Mouse (Mus musculus) adrenal gland, adult 8-10 months (tissue): ENCODE results near the gene Filip1l. TPM values are rescaled to one million over a fixed set of nuclear protein-coding genes. Genes with fewer than 3 reads are reported as not detected.

ENCODE experiments used
- DNase-seq: peaks from one replicate; pipeline ENCODE4 v3.0.0; 2022
- total RNA-seq, 4 experiments: library from RNA; stranded (reverse); gene quantifications; 2 replicates each; pipeline ENCODE4 v1.2.4; 2022

The Filip1l gene
- total RNA-seq, result 10 to 100 TPM; 15.2 to 32.3 (median 24.5) TPM

- DNase-seq, result no peak
Observed at GRCm38 (mm10) chr16:57352751-57353150, at the start of gene Filip1l. TSS of gene Filip1l (plus strand) at chr16:57353093.

GRCm38 (mm10) chr16:57303716-57304115 lies 49.2 kb upstream of the Filip1l start:
- no peak for DNase-seq

GRCm38 (mm10) chr16:57305463-57305862 lies 47.4 kb upstream of the Filip1l start:
- DNase-seq, result no peak

DNA sequence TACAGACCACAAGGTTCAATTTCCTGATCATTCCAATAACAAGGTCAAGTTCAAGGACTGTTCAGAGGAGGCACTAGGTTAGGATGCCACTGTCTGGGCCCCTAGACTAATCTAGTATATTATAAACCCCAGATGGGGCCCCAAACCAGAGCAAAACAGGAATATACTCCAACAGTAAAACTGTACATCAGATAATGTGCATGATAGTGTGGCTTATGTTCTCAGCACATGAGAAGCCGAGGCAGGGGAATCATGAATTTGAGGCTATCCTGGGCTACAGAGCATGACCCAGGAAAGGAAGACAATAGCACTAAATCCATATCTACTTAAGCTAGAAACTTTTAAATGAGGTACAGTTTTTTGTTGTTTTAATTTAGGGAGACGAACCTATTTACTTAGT lies 40.8 kb upstream of the Filip1l start:
- DNase-seq, result no peak

- DNase-seq, result no peak
Observed at GRCm38 (mm10) chr16:57313487-57313886, 39.4 kb upstream of the Filip1l start.

- DNase-seq, result no peak
Observed at GRCm38 (mm10) chr16:57314236-57314635, 38.7 kb upstream of the Filip1l start.

DNA sequence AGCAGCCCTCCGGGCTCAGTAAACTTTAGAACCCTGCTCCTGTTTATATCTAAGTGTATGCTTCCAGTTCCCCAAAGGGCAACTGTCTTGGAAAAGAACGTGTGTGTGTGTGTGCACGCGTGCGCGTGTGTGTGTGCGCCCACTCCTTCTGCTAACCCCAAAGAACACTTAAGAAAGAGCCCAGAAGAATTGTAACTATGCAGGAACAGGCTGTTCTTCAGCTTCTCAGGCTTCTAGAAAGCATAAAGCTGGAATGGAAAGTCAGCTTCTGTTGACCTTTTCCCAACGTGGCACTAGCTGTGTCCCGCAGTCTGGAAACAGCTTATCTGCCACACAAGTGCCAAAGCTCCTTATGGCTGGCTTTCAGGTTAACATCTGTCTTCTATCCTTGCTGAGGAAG lies 37.9 kb upstream of the Filip1l start:
- no peak for DNase-seq

GRCm38 (mm10) chr16:57317127-57317526 lies 35.8 kb upstream of the Filip1l start:
- DNase-seq, result no peak

DNA sequence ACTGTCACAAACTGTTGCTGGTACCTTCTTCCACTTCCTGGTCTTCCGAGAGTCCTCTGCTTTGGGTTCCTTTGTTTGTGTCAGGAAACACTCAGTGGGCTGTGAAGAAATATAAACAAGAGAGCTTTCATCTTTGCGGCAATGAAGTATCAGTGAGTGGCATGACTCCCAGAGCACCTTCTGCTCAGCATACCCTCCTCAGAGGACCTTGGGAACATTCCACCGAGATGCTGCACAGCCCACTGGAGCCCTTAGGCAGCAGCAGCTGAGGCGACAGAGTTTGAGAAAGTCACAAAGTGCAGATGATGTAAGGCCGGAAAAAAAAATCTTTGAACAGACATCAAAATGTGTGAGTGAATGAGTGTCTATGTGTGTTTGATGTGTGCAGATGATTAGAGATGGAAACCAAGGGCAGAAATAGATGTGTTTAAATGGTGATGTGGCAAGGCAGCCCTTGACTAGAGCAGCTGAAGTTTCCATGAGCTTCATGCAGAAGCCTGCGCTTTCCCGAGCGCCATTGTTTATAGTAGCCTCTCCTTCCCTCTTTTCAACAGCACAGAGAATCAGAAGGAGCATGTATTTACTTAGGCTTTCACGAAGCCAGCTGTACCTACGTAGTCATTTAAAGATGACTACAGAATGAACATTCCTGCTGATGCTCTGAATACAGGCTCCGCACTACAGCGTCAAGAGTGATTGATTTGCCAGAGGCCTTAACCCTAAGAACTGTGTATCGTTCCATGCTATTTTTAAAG lies 34.8 kb upstream of the Filip1l start:
- no peak for DNase-seq

DNA sequence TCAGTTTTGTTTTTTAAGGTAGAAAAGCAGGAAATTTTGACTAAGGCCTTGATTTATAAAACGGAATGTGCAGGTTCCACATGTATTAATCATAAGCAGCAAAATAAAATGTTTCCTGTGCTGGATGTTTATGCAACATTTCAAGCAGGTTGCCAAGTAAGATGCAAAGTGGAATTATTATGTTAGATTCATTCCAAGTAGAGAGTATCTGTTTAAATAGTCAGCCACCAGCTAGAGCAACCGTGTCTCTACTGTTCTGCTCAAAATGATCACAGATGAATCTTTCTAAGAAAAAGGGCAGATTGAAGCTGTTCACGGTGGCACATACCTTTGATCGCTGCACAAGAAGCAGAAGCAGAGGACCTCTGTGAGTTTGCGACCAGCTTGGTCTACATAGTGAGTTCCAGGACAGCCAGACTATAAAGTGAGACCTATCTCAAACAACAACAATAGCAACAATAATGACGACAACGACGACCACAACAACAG lies 34.2 kb upstream of the Filip1l start:
- no peak for DNase-seq

GRCm38 (mm10) chr16:57319284-57320124 lies 33.4 kb upstream of the Filip1l start:
- DNase-seq, result no peak

DNA sequence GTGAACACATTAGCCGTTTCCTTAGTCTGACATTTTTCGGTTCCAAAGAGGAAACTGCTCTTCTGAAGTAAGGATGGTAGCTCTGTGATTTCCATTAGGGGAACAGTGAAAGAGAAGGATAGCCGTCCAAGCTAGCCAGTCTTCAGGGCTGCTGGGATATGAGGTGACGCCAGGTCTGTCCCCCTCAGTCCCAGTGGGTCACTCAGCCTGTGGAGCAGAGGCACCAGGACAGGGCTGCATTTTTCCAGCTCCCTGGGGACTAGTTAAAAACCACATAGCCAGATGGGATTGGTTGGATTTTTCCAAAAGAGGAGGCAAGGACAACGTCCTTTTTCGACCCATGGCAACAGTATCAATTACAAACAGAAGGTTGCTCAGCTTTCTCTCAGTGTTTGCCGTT lies 25.9 kb upstream of the Filip1l start:
- no peak for DNase-seq

- no peak for DNase-seq
Observed at GRCm38 (mm10) chr16:57329028-57329427, 23.9 kb upstream of the Filip1l start.

DNA sequence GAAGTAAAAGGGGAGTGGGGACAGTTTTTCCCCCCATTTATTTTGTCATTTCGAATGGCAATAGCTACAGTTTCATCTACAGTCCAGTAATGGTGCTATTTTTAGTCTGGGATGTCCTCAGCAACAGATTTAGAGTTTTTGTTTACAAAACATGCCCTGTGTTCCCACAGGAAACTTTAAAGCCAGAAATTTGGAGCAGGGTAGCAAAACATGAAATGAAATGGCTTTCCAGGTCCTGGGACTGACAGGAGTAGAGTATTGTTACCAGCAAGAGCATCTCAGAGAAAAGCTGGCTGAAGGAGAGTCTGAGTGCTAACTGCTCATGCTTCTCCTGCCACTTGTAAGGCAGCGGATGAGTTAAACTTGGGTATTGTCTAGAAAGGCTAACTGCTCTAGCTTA lies 22.8 kb upstream of the Filip1l start:
- no peak for DNase-seq

GRCm38 (mm10) chr16:57332301-57332700 lies 20.6 kb upstream of the Filip1l start:
- DNase-seq, result no peak

DNA sequence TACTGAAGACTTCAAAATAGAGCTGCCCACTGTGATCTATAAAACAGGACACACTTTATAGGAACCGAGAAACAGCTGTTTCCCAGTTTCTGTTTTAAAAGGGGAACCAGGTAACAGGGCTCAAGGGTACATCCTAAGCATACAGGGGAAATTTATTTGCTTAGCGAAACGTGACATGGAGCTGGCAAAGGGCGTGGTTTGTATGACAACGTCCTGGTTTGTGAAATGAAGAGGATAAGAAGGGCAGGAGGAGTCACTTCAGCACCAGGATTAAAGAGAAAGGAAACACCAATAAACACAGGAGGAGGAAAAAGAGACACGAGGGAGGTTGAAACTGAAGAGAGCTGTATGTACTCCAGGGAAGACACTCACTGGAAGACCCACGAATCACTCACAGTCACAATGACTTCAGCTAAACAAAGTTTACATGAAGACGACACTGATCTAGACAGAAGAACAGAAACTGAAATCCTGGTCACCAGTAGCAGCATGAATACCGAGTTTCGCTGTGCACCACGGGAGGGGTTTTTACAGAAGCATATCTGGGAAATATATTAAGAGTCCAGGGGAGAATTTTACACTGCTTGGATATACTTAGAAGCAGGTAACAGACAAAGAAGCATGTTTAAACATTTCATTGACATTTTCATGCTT lies 16.0 kb upstream of the Filip1l start:
- DNase-seq, result no peak

- no peak for DNase-seq
Observed at GRCm38 (mm10) chr16:57339765-57340612, 12.9 kb upstream of the Filip1l start.

DNA sequence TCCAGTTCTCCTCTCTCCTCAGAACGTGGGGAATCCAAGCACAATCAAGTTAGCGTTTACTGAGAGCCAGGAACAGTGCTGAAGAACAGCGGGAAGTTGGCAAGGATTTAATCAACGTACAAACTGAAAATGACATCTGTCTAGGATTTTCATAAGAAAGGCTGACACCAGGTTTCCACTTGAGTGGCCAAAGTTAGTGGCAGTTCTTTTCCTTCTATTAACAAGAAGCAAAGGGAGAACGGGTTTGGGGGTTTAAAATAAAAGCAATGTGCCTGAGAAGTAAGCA lies 12.3 kb upstream of the Filip1l start:
- DNase-seq, result no peak

- DNase-seq, result no peak
Observed at GRCm38 (mm10) chr16:57346258-57346657, 6.6 kb upstream of the Filip1l start.

GRCm38 (mm10) chr16:57349039-57349438 lies 3.9 kb upstream of the Filip1l start:
- peak; percentile 52 for DNase-seq

- no peak for DNase-seq
Observed at GRCm38 (mm10) chr16:57349689-57350088, 3.2 kb upstream of the Filip1l start.

DNA sequence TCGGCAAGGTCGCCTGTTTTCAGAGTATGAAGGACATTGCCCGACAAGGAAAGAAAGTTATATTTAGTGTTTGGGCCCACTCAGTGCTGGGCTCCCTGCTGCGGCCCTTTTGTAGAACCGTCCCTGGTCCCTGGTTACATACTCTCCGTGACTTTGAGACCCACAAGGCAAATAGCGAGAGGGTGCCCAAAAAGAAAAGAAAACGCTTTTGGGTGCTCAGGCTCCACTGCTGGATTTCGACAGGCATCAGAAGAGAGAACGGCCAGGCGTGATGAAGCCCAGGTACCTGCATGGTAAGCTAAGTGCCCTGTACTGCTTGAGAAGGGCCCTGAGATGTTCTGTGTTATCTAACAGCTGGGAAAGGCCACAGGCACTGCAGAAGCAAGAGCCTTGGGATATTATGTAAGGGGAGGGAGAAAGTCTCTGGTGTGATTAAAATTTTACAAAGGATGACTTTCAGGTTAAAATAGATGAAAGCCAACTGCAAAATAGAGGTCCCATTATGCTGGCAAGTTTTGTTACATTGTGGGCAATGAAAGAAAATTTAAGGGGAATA lies 351 bp downstream of the Filip1l start:
- DNase-seq, result no peak
